Mouse (Mus musculus) CH12.LX (cell line): ENCODE results near the gene Phb. TPM values are rescaled to one million over a fixed set of nuclear protein-coding genes. Genes with fewer than 3 reads are reported as not detected.

Experiments used
- DNase-seq: peaks from one replicate; pipeline ENCODE4 v3.0.0-alpha.2; 2013; ENCODE audit errors: extremely low read depth
- H3K27ac ChIP-seq: 2 replicates; pipeline ENCODE4 v1.5.1; 2012; ENCODE audit warnings: low read depth, mild to moderate bottlenecking, control low read depth, moderate library complexity; ENCODE audit not compliant: insufficient read depth
- H3K27me3 ChIP-seq: replicated peaks from 2 replicates; pipeline ENCODE3; 2012; ENCODE audit warnings: inconsistent platforms
- H3K36me3 ChIP-seq, 2 experiments: replicated peaks in 1 of 2; 2 replicates each; pipeline versions ENCODE3 to v1.6.1; 2012; ENCODE audit warnings: inconsistent platforms in 1 of 2, low read length in 1 of 2, mild to moderate bottlenecking in 1 of 2, mixed read lengths in 1 of 2, moderate library complexity in 1 of 2; ENCODE audit not compliant: control insufficient read depth in 1 of 2, insufficient read depth in 1 of 2
- H3K4me1 ChIP-seq, 2 experiments: 2 replicates each; pipeline ENCODE4 v1.6.1; 2012; ENCODE audit warnings: inconsistent platforms in 1 of 2, moderate library complexity in 1 of 2; ENCODE audit not compliant: insufficient read depth in 2 of 2, control insufficient read depth in 1 of 2
- H3K4me2 ChIP-seq: 2 replicates; pipeline ENCODE4 v1.6.1; 2012; ENCODE audit warnings: low read depth, mild to moderate bottlenecking, control low read depth; ENCODE audit not compliant: poor library complexity, insufficient read depth, severe bottlenecking
- H3K4me3 ChIP-seq, 3 experiments: fragments of 150-350 bp in 1 of 3; sonication (generic) in 1 of 3; replicated peaks in 1 of 3; 2 replicates each; pipeline versions ENCODE3 to v1.5.1; 2011 to 2012; ENCODE audit warnings: low read depth in 2 of 3, low read length in 2 of 3, mild to moderate bottlenecking in 2 of 3, moderate library complexity in 2 of 3, control low read depth in 1 of 3, improper control_type of control experiment in 1 of 3, inconsistent platforms in 1 of 3, mixed read lengths in 1 of 3; ENCODE audit not compliant: poor library complexity in 1 of 3
- H3K79me2 ChIP-seq: replicated peaks from 2 replicates; pipeline ENCODE4 v1.6.1; 2012; ENCODE audit warnings: mild to moderate bottlenecking, moderate library complexity; ENCODE audit not compliant: control insufficient read depth, poor library complexity, insufficient read depth, severe bottlenecking; ENCODE audit errors: extremely low read depth
- H3K9ac ChIP-seq: 2 replicates; pipeline ENCODE4 v1.6.1; 2012; ENCODE audit warnings: low read depth, mild to moderate bottlenecking, control low read depth, moderate library complexity; ENCODE audit not compliant: insufficient read depth
- H3K9me3 ChIP-seq: replicated peaks from 2 replicates; pipeline ENCODE3; 2012; ENCODE audit warnings: low read length, inconsistent platforms, mixed read lengths
- CHD2 ChIP-seq: IDR thresholded peaks from 2 replicates; pipeline ENCODE4 v1.6.1; 2011; ENCODE audit warnings: low read length, improper control_type of control experiment
- ELF1 ChIP-seq: IDR thresholded peaks from 2 replicates; pipeline ENCODE4 v1.6.1; 2014; ENCODE audit warnings: low read depth, mild to moderate bottlenecking, inconsistent platforms, low read length, improper control_type of control experiment
- EP300 ChIP-seq: IDR thresholded peaks from 2 replicates; pipeline ENCODE4 v1.6.1; 2011; ENCODE audit warnings: low read length, improper control_type of control experiment
- ETS1 ChIP-seq: conservative IDR thresholded peaks from 2 replicates; pipeline ENCODE4 v1.6.1; 2012; ENCODE audit warnings: low read depth, mild to moderate bottlenecking, inconsistent platforms, low read length, improper control_type of control experiment, moderate library complexity
- HCFC1 ChIP-seq: IDR thresholded peaks from 2 replicates; pipeline ENCODE4 v1.6.1; 2012; ENCODE audit warnings: low read depth, mild to moderate bottlenecking, inconsistent platforms, low read length, improper control_type of control experiment
- IRF4 ChIP-seq: IDR thresholded peaks from 2 replicates; pipeline ENCODE4 v1.6.1; 2014; ENCODE audit warnings: low read depth, mild to moderate bottlenecking, inconsistent platforms, low read length, improper control_type of control experiment
- JUN ChIP-seq: IDR thresholded peaks from 2 replicates; pipeline ENCODE4 v1.6.1; 2011; ENCODE audit warnings: low read depth, mild to moderate bottlenecking, low read length, improper control_type of control experiment, moderate library complexity; ENCODE audit not compliant: insufficient read depth
- MAZ ChIP-seq: IDR thresholded peaks from 2 replicates; pipeline ENCODE4 v1.6.1; 2012; ENCODE audit warnings: low read depth, mild to moderate bottlenecking, inconsistent platforms, low read length, improper control_type of control experiment, moderate library complexity
- MEF2A ChIP-seq: IDR thresholded peaks from 2 replicates; pipeline ENCODE4 v1.6.1; 2014; ENCODE audit warnings: low read depth, mild to moderate bottlenecking, inconsistent platforms, low read length, improper control_type of control experiment, borderline replicate concordance
- MYC ChIP-seq: IDR thresholded peaks from 2 replicates; pipeline ENCODE4 v1.6.1; 2011; ENCODE audit warnings: low read depth, mild to moderate bottlenecking, improper control_type of control experiment, low read length
- NELFE ChIP-seq: IDR thresholded peaks from 2 replicates; pipeline ENCODE4 v1.6.1; 2011; ENCODE audit warnings: low read depth, low read length, improper control_type of control experiment
- PAX5 ChIP-seq: IDR thresholded peaks from 2 replicates; pipeline ENCODE4 v1.6.1; 2012; ENCODE audit warnings: low read length, inconsistent platforms, mixed read lengths
- POLR2A ChIP-seq: IDR thresholded peaks from 2 replicates; pipeline ENCODE4 v1.6.1; 2011; ENCODE audit warnings: low read depth, mild to moderate bottlenecking, improper control_type of control experiment, low read length
- RAD21 ChIP-seq: IDR thresholded peaks from 2 replicates; pipeline ENCODE4 v1.6.1; 2011; ENCODE audit warnings: low read depth, mild to moderate bottlenecking, low read length, improper control_type of control experiment, moderate library complexity
- RCOR1 ChIP-seq: conservative IDR thresholded peaks from 2 replicates; pipeline ENCODE4 v1.6.1; 2012; ENCODE audit warnings: low read depth, mild to moderate bottlenecking, inconsistent platforms, low read length, improper control_type of control experiment
- SIN3A ChIP-seq: IDR thresholded peaks from 2 replicates; pipeline ENCODE4 v1.6.1; 2012; ENCODE audit warnings: low read length, improper control_type of control experiment, inconsistent platforms
- SMC3 ChIP-seq: IDR thresholded peaks from 2 replicates; pipeline ENCODE4 v1.6.1; 2011; ENCODE audit warnings: low read depth, low read length, improper control_type of control experiment
- UBTF ChIP-seq: IDR thresholded peaks from 2 replicates; pipeline ENCODE4 v1.6.1; 2012; ENCODE audit warnings: low read depth, mild to moderate bottlenecking, inconsistent platforms, low read length, improper control_type of control experiment, moderate library complexity
- USF1 ChIP-seq: IDR thresholded peaks from 2 replicates; pipeline ENCODE4 v1.6.1; 2014; ENCODE audit warnings: low read depth, mild to moderate bottlenecking, inconsistent platforms, low read length, improper control_type of control experiment
- USF2 ChIP-seq: conservative IDR thresholded peaks from 2 replicates; pipeline ENCODE4 v1.6.1; 2011; ENCODE audit warnings: low read depth, low read length, improper control_type of control experiment
- ZC3H11A ChIP-seq: IDR thresholded peaks from 2 replicates; pipeline ENCODE4 v1.6.1; 2012; ENCODE audit warnings: low read depth, mild to moderate bottlenecking, inconsistent platforms, low read length, improper control_type of control experiment
- ZKSCAN1 ChIP-seq: IDR thresholded peaks from 2 replicates; pipeline ENCODE4 v1.6.1; 2012; ENCODE audit warnings: low read depth, inconsistent platforms, low read length, improper control_type of control experiment, borderline replicate concordance
- ZNF384 ChIP-seq: IDR thresholded peaks from 2 replicates; pipeline ENCODE4 v1.6.1; 2012; ENCODE audit warnings: low read depth, low read length, improper control_type of control experiment, inconsistent platforms
- dilution Hi-C: fragments of 300-500 bp; cut with MboI; formaldehyde crosslinking; loops from 2 replicates; pipeline ENCODE4 v1.14.3; 2020; ENCODE audit warnings: low sequenced_read_pairs; ENCODE audit not compliant: extremely low pct_unique_long_range_greater_than_20kb, extremely low pct_ligation_motif_present
- in situ Hi-C: fragments of 300-500 bp; cut with MboI; formaldehyde crosslinking; loops from 3 replicates; pipeline ENCODE4 v1.14.3; 2019; ENCODE audit warnings: low sequenced_read_pairs, low pct_ligation_motif_present, low pct_unique_long_range_greater_than_20kb, mixed read lengths
- polyA plus RNA-seq: library from polyadenylated mRNA; unstranded; fragments of >175 nt; gene quantifications from 2 replicates; pipeline ENCODE4 v1.2.1, GENCODE M21; 2012; ENCODE audit warnings: low read depth; ENCODE audit not compliant: insufficient read length
- total RNA-seq, 2 experiments: library from RNA; depleted of rRNA; stranded (reverse); fragments of 300-350 nt in 1 of 2; fragments of >200 nt in 1 of 2; gene quantifications; 2 replicates each; pipeline ENCODE4 v1.2.3; 2012 to 2014

The Phb gene
- total and polyA plus RNA-seq, 3 experiments = 405 to 699 (median 512) TPM

DNA sequence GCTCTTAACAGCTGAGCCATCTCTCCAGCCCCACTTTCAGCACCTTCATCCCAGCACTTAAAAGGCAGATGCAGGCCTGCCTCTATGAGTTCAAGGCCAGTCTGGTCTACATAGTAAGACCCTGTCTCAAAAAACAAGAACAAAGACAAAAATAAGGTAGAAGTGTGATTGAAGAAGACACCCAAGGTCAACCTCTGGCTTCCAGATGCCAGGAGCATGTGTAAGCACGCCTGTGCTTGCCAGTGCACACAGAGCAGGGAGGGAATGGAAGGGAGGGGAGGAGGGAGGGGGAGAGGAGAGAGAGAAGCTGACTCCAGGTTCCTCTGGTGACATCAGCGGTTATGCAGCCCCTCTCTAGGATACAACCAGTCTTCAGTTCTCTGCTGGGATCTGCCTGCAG lies 16.8 kb upstream of the Phb start:
- Histone ChIP-seq H3K79me2 (no peaks in the 10 kb centered on the region), H3K4me2 (no peak overlapping the region), H3K4me1 (0 out of 4 replicates have a peak, but pooled peaks cover 0 to 2% of the 10 kb centered on the region in 2 experiments), H3K27ac (no peak overlapping the region), H3K9me3 (no peaks in the 10 kb centered on the region), H3K9ac (no peak overlapping the region), H3K36me3 (no peaks in the 10 kb centered on the region), H3K27me3 (peaks cover 93% of the 10 kb centered on the region), H3K4me3 (no peak overlapping the region)
- DNase-seq = no peak
- in situ Hi-C loops = loop anchor here (5.0 to 25.0 kb wide), 3 partner anchors 68 to 263 kb away; partner anchors contain the start of gene Slc35b1
- TF ChIP-seq ZC3H11A (no peak), POLR2A (no peak), RCOR1 (no peak), HCFC1 (no peak), EP300 (no peak), ETS1 (no peak), USF1 (no peak), SIN3A (no peak)
- dilution Hi-C loops = no loop called here

DNA sequence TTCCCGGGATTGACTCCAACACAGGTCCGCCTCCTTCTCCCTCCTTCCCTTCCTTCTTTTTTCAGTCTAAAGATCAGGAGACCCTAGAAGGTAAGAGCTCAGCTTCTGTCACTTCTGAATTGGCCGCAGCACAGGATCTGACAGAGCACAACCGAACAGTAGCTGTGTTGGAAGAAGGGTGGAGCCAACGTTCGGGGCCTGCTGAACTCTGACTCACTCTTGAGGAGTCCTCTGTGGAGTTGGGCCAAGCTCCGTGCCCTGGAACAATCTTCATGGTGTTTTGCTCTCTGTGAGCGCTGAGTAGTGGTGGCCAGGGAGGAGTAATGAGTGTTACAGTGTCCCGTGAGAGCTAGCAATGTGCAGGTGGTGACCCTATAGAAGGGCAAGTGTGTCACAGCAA lies 15.8 kb upstream of the Phb start:
- no peak for DNase-seq
- H3K27ac ChIP-seq = no peak overlapping the region

DNA sequence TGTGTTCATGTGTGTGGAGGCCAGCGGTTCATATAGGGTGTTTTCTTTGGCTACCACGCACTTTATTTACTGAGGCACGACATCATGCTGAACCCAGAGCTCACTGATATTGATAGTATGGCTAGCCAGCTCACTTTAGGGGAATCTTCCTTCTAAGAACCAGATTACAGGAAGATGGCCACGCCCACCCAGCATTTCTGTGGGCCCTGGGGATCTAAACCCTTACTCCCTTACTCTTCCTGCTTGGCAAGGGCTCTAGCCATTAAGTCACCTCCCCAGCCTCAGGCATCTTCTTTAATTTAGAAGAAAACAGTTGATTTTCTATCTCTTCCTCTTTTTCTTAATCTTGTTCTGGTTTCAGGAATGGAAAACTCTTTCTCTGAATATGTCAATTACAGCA lies 9.3 kb upstream of the Phb start:
- dilution Hi-C loops (no loop called here), in situ Hi-C loops (loop anchor here (25.0 kb wide), 1 partner anchor 270 kb away; the partner anchor contains the start of gene Slc35b1)
- H3K27me3 ChIP-seq = peaks cover 37% of the 10 kb centered on the region
- peaks cover 0 to 2% of the 10 kb centered on the region in 2 experiments; a peak in 1 of 4 replicates for H3K4me1 ChIP-seq
- no peak overlapping the region for H3K27ac ChIP-seq
- H3K9me3 ChIP-seq = peaks cover 14% of the 10 kb centered on the region
- H3K36me3 ChIP-seq = no peaks in the 10 kb centered on the region
- no peak for TF ChIP-seq ZNF384
- no peak for TF ChIP-seq HCFC1
- no peak for TF ChIP-seq USF1
- TF ChIP-seq MYC = no peak
- TF ChIP-seq ELF1 = no peak
- no peak for TF ChIP-seq PAX5
- TF ChIP-seq SMC3 = no peak
- no peak for TF ChIP-seq MAZ
- TF ChIP-seq USF2 = no peak
- no peak for TF ChIP-seq CHD2
- TF ChIP-seq NELFE = no peak
- TF ChIP-seq IRF4 = no peak
- no peak for TF ChIP-seq ZKSCAN1
- TF ChIP-seq MEF2A = no peak
- TF ChIP-seq UBTF = no peak
- no peak for TF ChIP-seq EP300
- no peak for TF ChIP-seq ETS1
- TF ChIP-seq RAD21 = no peak
- H3K4me3 ChIP-seq = no peak overlapping the region
- DNase-seq = no peak
- H3K9ac ChIP-seq = no peak overlapping the region
- H3K4me2 ChIP-seq = no peak overlapping the region
- no peaks in the 10 kb centered on the region for H3K79me2 ChIP-seq

More for the DNA sequence above, 15.8 kb upstream of the Phb start:
- H3K27me3 ChIP-seq = peaks cover 88% of the 10 kb centered on the region
- no peak overlapping the region for H3K4me3 ChIP-seq
- TF ChIP-seq MAZ (no peak), CHD2 (no peak), POLR2A (no peak), ZKSCAN1 (no peak), JUN (no peak), MYC (no peak), PAX5 (no peak), ELF1 (no peak), EP300 (no peak)
- TF ChIP-seq, all 38 proteins: peak for 0
- H3K9me3 ChIP-seq = no peaks in the 10 kb centered on the region
- H3K4me1 ChIP-seq = no peaks in the 10 kb centered on the region
- no peak overlapping the region for H3K9ac ChIP-seq
- in situ Hi-C loops (loop anchor here (5.0 to 25.0 kb wide), 3 partner anchors 69 to 264 kb away; partner anchors contain the start of gene Slc35b1), dilution Hi-C loops (no loop called here)
- no peaks in the 10 kb centered on the region for H3K79me2 ChIP-seq
- H3K4me2 ChIP-seq = no peak overlapping the region
- no peaks in the 10 kb centered on the region for H3K36me3 ChIP-seq
